In the genomic region with DNA sequence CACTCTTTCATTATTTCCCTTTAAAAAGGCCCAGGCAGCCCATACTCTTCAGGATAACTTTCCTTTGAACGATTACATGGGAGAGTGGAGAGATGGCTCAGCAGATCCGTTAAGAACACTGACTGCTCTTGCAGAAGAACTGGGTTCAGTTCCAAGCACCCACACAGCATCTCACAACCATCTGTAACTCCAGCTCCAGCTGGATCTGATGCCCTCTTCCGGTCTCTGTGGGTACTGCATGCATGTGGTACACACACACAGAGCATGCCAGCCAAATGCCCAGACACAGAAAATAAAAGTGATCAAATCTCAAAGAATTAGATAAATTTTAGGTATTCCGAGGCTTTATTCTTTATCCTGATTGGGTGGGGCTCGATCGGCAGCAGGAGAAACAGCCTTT, we compare ENCODE assay signal across 13 mouse cellular contexts.
A peak's percentile ranks its signal among the peaks of the same experiment; 100 is the strongest.
DNase-seq lines count a peak whose midpoint lies in the region; ATAC-seq and TF ChIP-seq lines count a peak whose summit lies in the region.
"Had no signal": no experiment of that assay in that cellular context is flagged by ENCODE, and none has a peak within 500 bp of the region (broad histone marks: within the 10 kb centered on the region; RNA-seq: fewer than 3 reads in every experiment).

No protein-coding gene starts in this region.

- H3K4me3 ChIP-seq in hindbrain, embryonic 13.5 days = no peak overlapping the region
- H3K4me3 ChIP-seq in hindbrain, embryonic 10.5 days = no peak overlapping the region
- H3K4me3 ChIP-seq in liver, embryonic 14.5 days (ENCODE audit: insufficient read depth in 1 of 2, low read depth in 2 of 2, low read length in 2 of 2) = no peak overlapping the region
- H3K4me3 ChIP-seq in liver, embryonic 12.5 days = no peak overlapping the region
- no peak overlapping the region for H3K4me3 ChIP-seq in ES-Bruce4 (ENCODE audit: low read depth, low read length)
- H3K4me3 ChIP-seq: midbrain, embryonic 10.5 days; neural tube, embryonic 12.5 days had no signal

- H3K4me1 ChIP-seq in hindbrain, embryonic 13.5 days (replicated peaks) = peaks cover 21% of the 10 kb centered on the region
- peaks cover 9% of the 10 kb centered on the region for H3K4me1 ChIP-seq in hindbrain, embryonic 10.5 days (replicated peaks)
- H3K4me1 ChIP-seq in liver, embryonic 14.5 days (replicated peaks; ENCODE audit: control insufficient read depth in 2 of 2, insufficient read depth in 2 of 2, low read length in 1 of 2) = no peaks in the 10 kb centered on the region
- H3K4me1 ChIP-seq in liver, embryonic 12.5 days = no peaks in the 10 kb centered on the region
- H3K4me1 ChIP-seq in ES-Bruce4 (ENCODE audit: control insufficient read depth, insufficient read depth, low read length) = no peaks in the 10 kb centered on the region
- H3K4me1 ChIP-seq: neural tube, embryonic 12.5 days had no signal

- TF ChIP-seq EP300 in liver, embryonic 14.5 days (IDR thresholded peaks at IDR 0.05; ENCODE audit: low read depth) = no peak
- TF ChIP-seq EP300 in ES-Bruce4 (IDR thresholded peaks at IDR 0.05; ENCODE audit: insufficient read depth, low read depth, low read length) = no peak

- H3K27me3 ChIP-seq in hindbrain, embryonic 13.5 days = no peaks in the 10 kb centered on the region
- no peaks in the 10 kb centered on the region for H3K27me3 ChIP-seq in hindbrain, embryonic 10.5 days (ENCODE audit: insufficient read depth, poor library complexity, severe bottlenecking)
- H3K27me3 ChIP-seq in liver, embryonic 14.5 days (ENCODE audit: control insufficient read depth, insufficient read depth, low read length) = no peaks in the 10 kb centered on the region
- no peaks in the 10 kb centered on the region for H3K27me3 ChIP-seq in liver, embryonic 12.5 days (replicated peaks)
- H3K27me3 ChIP-seq in ES-Bruce4 (ENCODE audit: control insufficient read depth, insufficient read depth, low read length, poor library complexity, severe bottlenecking) = no peaks in the 10 kb centered on the region
- H3K27me3 ChIP-seq: CH12.LX; neural tube, embryonic 12.5 days had no signal

- no peak for ATAC-seq in hindbrain, embryonic 13.5 days (ENCODE audit: low FRiP score)
- ATAC-seq in liver, embryonic 14.5 days (ENCODE audit: insufficient read depth) = no peak
- ATAC-seq in liver, embryonic 12.5 days = no peak
- ATAC-seq: activated CD4-positive, CD25-positive, alpha-beta regulatory T cell, adult 4 months had no signal

- no peak for TF ChIP-seq POLR2A in ES-Bruce4 (IDR thresholded peaks at IDR 0.05; ENCODE audit: insufficient read depth, low read length)
- TF ChIP-seq POLR2A in brain, embryonic 14.5 days (IDR thresholded peaks at IDR 0.05; ENCODE audit: borderline replicate concordance, extremely low read depth, insufficient read depth, insufficient read length, poor library complexity, severe bottlenecking) = no peak

- WGBS in hindbrain, embryonic 13.5 days = 92% methylated on average over 6 of the region's 6 CpGs
- 91% methylated on average over 6 of the region's 6 CpGs for WGBS in hindbrain, embryonic 10.5 days
- 69% methylated on average over 6 of the region's 6 CpGs for WGBS in liver, embryonic 14.5 days (ENCODE audit: insufficient replicate concordance)
- 76% methylated on average over 6 of the region's 6 CpGs for WGBS in liver, embryonic 12.5 days (ENCODE audit: insufficient replicate concordance)

- peak overlapping the region; percentile 73 for H3K27ac ChIP-seq in hindbrain, embryonic 13.5 days
- H3K27ac ChIP-seq in hindbrain, embryonic 10.5 days = no peak overlapping the region
- no peak overlapping the region for H3K27ac ChIP-seq in liver, embryonic 14.5 days
- no peak overlapping the region for H3K27ac ChIP-seq in liver, embryonic 12.5 days
- no peak overlapping the region for H3K27ac ChIP-seq in ES-Bruce4 (ENCODE audit: insufficient read depth, low read length)
- H3K27ac ChIP-seq: midbrain, embryonic 10.5 days; neural tube, embryonic 12.5 days had no signal

- no peak for DNase-seq in hindbrain, embryonic 10.5 days (ENCODE audit: low spot score)
- DNase-seq in liver, embryonic 14.5 days (ENCODE audit: low read depth in 3 of 3, low spot score in 3 of 3) = no peak
- DNase-seq in brain, embryonic 14.5 days (ENCODE audit: low read depth) = no peak
- DNase-seq in urinary bladder, postnatal 25 days (ENCODE audit: low spot score) = no peak
- no peak for DNase-seq in frontal cortex, postnatal 14 days (ENCODE audit: low spot score in 2 of 2)

- TF ChIP-seq CTCF in liver, embryonic 14.5 days (IDR thresholded peaks at IDR 0.05; ENCODE audit: low read depth) = peak; percentile 43
- TF ChIP-seq CTCF in ES-Bruce4 (IDR thresholded peaks at IDR 0.05; ENCODE audit: low read depth, low read length) = peak; percentile 32
- TF ChIP-seq CTCF in brain, embryonic 14.5 days (IDR thresholded peaks at IDR 0.05; ENCODE audit: borderline replicate concordance, extremely low read depth, insufficient read depth, insufficient read length) = peak; percentile 14; the same call in 1 of the 2 replicates

- H3K36me3 ChIP-seq in hindbrain, embryonic 13.5 days = peaks cover 62% of the 10 kb centered on the region
- H3K36me3 ChIP-seq in hindbrain, embryonic 10.5 days = peaks cover 97% of the 10 kb centered on the region
- H3K36me3 ChIP-seq in liver, embryonic 14.5 days (replicated peaks; ENCODE audit: control insufficient read depth, insufficient read depth, low read depth) = no peaks in the 10 kb centered on the region
- peaks cover 26% of the 10 kb centered on the region for H3K36me3 ChIP-seq in liver, embryonic 12.5 days
- no peaks in the 10 kb centered on the region for H3K36me3 ChIP-seq in ES-Bruce4 (ENCODE audit: control insufficient read depth, insufficient read depth, low read length, poor library complexity, severe bottlenecking)

- no peak overlapping the region for H3K4me2 ChIP-seq in hindbrain, embryonic 13.5 days
- no peak overlapping the region for H3K4me2 ChIP-seq in liver, embryonic 14.5 days (ENCODE audit: low read depth)
- no peak overlapping the region for H3K4me2 ChIP-seq in liver, embryonic 12.5 days
- H3K4me2 ChIP-seq: heart, embryonic 11.5 days; neural tube, embryonic 12.5 days had no signal

- no peak overlapping the region for H3K9ac ChIP-seq in hindbrain, embryonic 13.5 days
- H3K9ac ChIP-seq in liver, embryonic 14.5 days (replicated peaks) = no peak overlapping the region
- no peak overlapping the region for H3K9ac ChIP-seq in liver, embryonic 12.5 days
- no peak overlapping the region for H3K9ac ChIP-seq in ES-Bruce4 (ENCODE audit: low read depth, poor library complexity, severe bottlenecking)
- H3K9ac ChIP-seq: neural tube, embryonic 12.5 days had no signal

- no peaks in the 10 kb centered on the region for H3K9me3 ChIP-seq in hindbrain, embryonic 13.5 days
- no peaks in the 10 kb centered on the region for H3K9me3 ChIP-seq in hindbrain, embryonic 10.5 days
- no peaks in the 10 kb centered on the region for H3K9me3 ChIP-seq in liver, embryonic 14.5 days (ENCODE audit: control insufficient read depth, low read length)
- no peaks in the 10 kb centered on the region for H3K9me3 ChIP-seq in liver, embryonic 12.5 days (replicated peaks)
- no peaks in the 10 kb centered on the region for H3K9me3 ChIP-seq in ES-Bruce4 (replicated peaks; ENCODE audit: control insufficient read depth, insufficient read depth, low read length, poor library complexity, severe bottlenecking)
- H3K9me3 ChIP-seq: midbrain, embryonic 10.5 days; neural tube, embryonic 12.5 days had no signal
